Mouse (Mus musculus) CH12.LX (cell line): ENCODE measurements around the gene Klhl9.

Experiments used
- CTCF ChIP-seq, 2 experiments: IDR thresholded peaks in 1 of 2; conservative IDR thresholded peaks in 1 of 2; 2 replicates each; pipeline ENCODE4 v1.5.1; 2011 to 2012; ENCODE audit warnings: low read depth in 2 of 2, low read length in 2 of 2, improper control_type of control experiment in 1 of 2, inconsistent platforms in 1 of 2, mild to moderate bottlenecking in 1 of 2, moderate library complexity in 1 of 2
- EP300 ChIP-seq: IDR thresholded peaks from 2 replicates; pipeline ENCODE4 v1.6.1; 2011; ENCODE audit warnings: low read length, improper control_type of control experiment
- PAX5 ChIP-seq: IDR thresholded peaks from 2 replicates; pipeline ENCODE4 v1.6.1; 2012; ENCODE audit warnings: low read length, inconsistent platforms, mixed read lengths
- POLR2A ChIP-seq: IDR thresholded peaks from 2 replicates; pipeline ENCODE4 v1.6.1; 2011; ENCODE audit warnings: low read depth, mild to moderate bottlenecking, improper control_type of control experiment, low read length

GRCm38 (mm10) chr4:88697753-88698152 lies 24.5 kb downstream of the Klhl9 start:
- no peak for TF ChIP-seq POLR2A
- no peak for TF ChIP-seq CTCF (conservative IDR thresholded peaks at IDR 0.05 in 1 of 2, IDR thresholded peaks at IDR 0.05 in 1 of 2; ENCODE audit: low read depth in 2 of 2, low read length in 2 of 2)
- no peak for TF ChIP-seq PAX5
- no peak for TF ChIP-seq EP300
